Mouse (Mus musculus): ENCODE results near the gene Ccdc73. TPM values are rescaled to one million over a fixed set of nuclear protein-coding genes. Genes with fewer than 3 reads are reported as not detected.
"Not testable (repeated sequence)": the region's sequence is repeated elsewhere in the genome, so short reads cannot be mapped to it uniquely, and the experiment has no call there.

The Ccdc73 gene
- 0.66 and 1.1 TPM in 2 replicates for polyA plus RNA-seq (2012; rRNA removed)

GRCm38 (mm10) chr2:104867282-104867855 lies at the start of gene Ccdc73:
Ccdc73 (plus strand) TSS chr2:104867805.
- Histone ChIP-seq H3K4me3 (ENCODE audit: extremely low read depth, insufficient read depth, insufficient read length) (no peak within 1 kb of the TSS), H3K4me1 (ENCODE audit: control insufficient read depth, insufficient read depth, insufficient read length) (no peaks in the 10 kb centered on the region), H3K27me3 (ENCODE audit: control insufficient read depth, insufficient read depth, low read length) (no peaks in the 10 kb centered on the region), H3K27ac (ENCODE audit: insufficient read depth, low read length) (no peak within 1 kb of the TSS), H3K36me3 (ENCODE audit: control insufficient read depth, insufficient read depth, low read length) (no peaks in the 10 kb centered on the region)
- TF ChIP-seq CTCF (IDR thresholded peaks at IDR 0.05; ENCODE audit: extremely low read depth, insufficient read depth, insufficient read length, insufficient replicate concordance): no peak
- no peak for TF ChIP-seq POLR2A (IDR thresholded peaks at IDR 0.05; ENCODE audit: low read depth, low read length)
- 92% methylated on average over 13 of the region's 13 CpGs for WGBS
- DNase-seq (ENCODE audit: low read depth in 1 of 2, low spot score in 2 of 2): no peak

- H3K36me3 ChIP-seq (ENCODE audit: control insufficient read depth, insufficient read depth, low read length); H3K4me1 ChIP-seq (ENCODE audit: control insufficient read depth, insufficient read depth, insufficient read length); H3K27me3 ChIP-seq (ENCODE audit: control insufficient read depth, insufficient read depth, low read length); DNase-seq (ENCODE audit: low read depth in 1 of 2, low spot score in 2 of 2); H3K27ac ChIP-seq (ENCODE audit: insufficient read depth, low read length); H3K4me3 ChIP-seq (ENCODE audit: extremely low read depth, insufficient read depth, insufficient read length): not testable (repeated sequence)
- WGBS: 90% methylated on average over 3 of the region's 3 CpGs
Observed at GRCm38 (mm10) chr2:104818763-104819162, 48.8 kb upstream of the Ccdc73 start.

GRCm38 (mm10) chr2:104826191-104826590 lies 41.4 kb upstream of the Ccdc73 start:
- DNase-seq (ENCODE audit: low read depth in 1 of 2, low spot score in 2 of 2): no peak
- no peaks in the 10 kb centered on the region for H3K27me3 ChIP-seq (ENCODE audit: control insufficient read depth, insufficient read depth, low read length)
- no peak overlapping the region for H3K27ac ChIP-seq (ENCODE audit: insufficient read depth, low read length)
- H3K4me3 ChIP-seq (ENCODE audit: extremely low read depth, insufficient read depth, insufficient read length): no peak overlapping the region
- WGBS: 89% methylated on average over 4 of the region's 4 CpGs
- TF ChIP-seq POLR2A (IDR thresholded peaks at IDR 0.05; ENCODE audit: low read depth, low read length) (no peak), CTCF (IDR thresholded peaks at IDR 0.05; ENCODE audit: extremely low read depth, insufficient read depth, insufficient read length, insufficient replicate concordance) (no peak)
- no peaks in the 10 kb centered on the region for H3K36me3 ChIP-seq (ENCODE audit: control insufficient read depth, insufficient read depth, low read length)
- H3K4me1 ChIP-seq (ENCODE audit: control insufficient read depth, insufficient read depth, insufficient read length): no peaks in the 10 kb centered on the region

- H3K36me3 ChIP-seq (ENCODE audit: control insufficient read depth, insufficient read depth, low read length): no peaks in the 10 kb centered on the region
- TF ChIP-seq CTCF (IDR thresholded peaks at IDR 0.05; ENCODE audit: extremely low read depth, insufficient read depth, insufficient read length, insufficient replicate concordance): no peak
- TF ChIP-seq POLR2A (IDR thresholded peaks at IDR 0.05; ENCODE audit: low read depth, low read length): no peak
- no peak for DNase-seq (ENCODE audit: low read depth in 1 of 2, low spot score in 2 of 2)
- H3K27ac ChIP-seq (ENCODE audit: insufficient read depth, low read length): no peak overlapping the region
- WGBS: 95% methylated on average over 2 of the region's 2 CpGs
- H3K4me3 ChIP-seq (ENCODE audit: extremely low read depth, insufficient read depth, insufficient read length): no peak overlapping the region
- H3K4me1 ChIP-seq (ENCODE audit: control insufficient read depth, insufficient read depth, insufficient read length): no peaks in the 10 kb centered on the region
- H3K27me3 ChIP-seq (ENCODE audit: control insufficient read depth, insufficient read depth, low read length): no peaks in the 10 kb centered on the region
Observed at GRCm38 (mm10) chr2:104832486-104832885, 35.1 kb upstream of the Ccdc73 start.

- DNase-seq (ENCODE audit: low read depth in 1 of 2, low spot score in 2 of 2): no peak
- H3K36me3 ChIP-seq (ENCODE audit: control insufficient read depth, insufficient read depth, low read length): no peaks in the 10 kb centered on the region
- H3K27me3 ChIP-seq (ENCODE audit: control insufficient read depth, insufficient read depth, low read length): no peaks in the 10 kb centered on the region
- H3K4me3 ChIP-seq (ENCODE audit: extremely low read depth, insufficient read depth, insufficient read length): no peak overlapping the region
- H3K27ac ChIP-seq (ENCODE audit: insufficient read depth, low read length): no peak overlapping the region
- no peaks in the 10 kb centered on the region for H3K4me1 ChIP-seq (ENCODE audit: control insufficient read depth, insufficient read depth, insufficient read length)
- no peak for TF ChIP-seq CTCF (IDR thresholded peaks at IDR 0.05; ENCODE audit: extremely low read depth, insufficient read depth, insufficient read length, insufficient replicate concordance)
- no peak for TF ChIP-seq POLR2A (IDR thresholded peaks at IDR 0.05; ENCODE audit: low read depth, low read length)
Observed at GRCm38 (mm10) chr2:104840974-104841373, 26.6 kb upstream of the Ccdc73 start.

GRCm38 (mm10) chr2:104841736-104842135 lies 25.9 kb upstream of the Ccdc73 start:
- Histone ChIP-seq H3K36me3 (ENCODE audit: control insufficient read depth, insufficient read depth, low read length) (no peaks in the 10 kb centered on the region), H3K4me1 (ENCODE audit: control insufficient read depth, insufficient read depth, insufficient read length) (no peaks in the 10 kb centered on the region), H3K27ac (ENCODE audit: insufficient read depth, low read length) (no peak overlapping the region), H3K4me3 (ENCODE audit: extremely low read depth, insufficient read depth, insufficient read length) (no peak overlapping the region), H3K27me3 (ENCODE audit: control insufficient read depth, insufficient read depth, low read length) (no peaks in the 10 kb centered on the region)
- no peak for DNase-seq (ENCODE audit: low read depth in 1 of 2, low spot score in 2 of 2)
- TF ChIP-seq POLR2A (IDR thresholded peaks at IDR 0.05; ENCODE audit: low read depth, low read length): no peak
- no peak for TF ChIP-seq CTCF (IDR thresholded peaks at IDR 0.05; ENCODE audit: extremely low read depth, insufficient read depth, insufficient read length, insufficient replicate concordance)
- 92% methylated on average over 7 of the region's 7 CpGs for WGBS

DNA sequence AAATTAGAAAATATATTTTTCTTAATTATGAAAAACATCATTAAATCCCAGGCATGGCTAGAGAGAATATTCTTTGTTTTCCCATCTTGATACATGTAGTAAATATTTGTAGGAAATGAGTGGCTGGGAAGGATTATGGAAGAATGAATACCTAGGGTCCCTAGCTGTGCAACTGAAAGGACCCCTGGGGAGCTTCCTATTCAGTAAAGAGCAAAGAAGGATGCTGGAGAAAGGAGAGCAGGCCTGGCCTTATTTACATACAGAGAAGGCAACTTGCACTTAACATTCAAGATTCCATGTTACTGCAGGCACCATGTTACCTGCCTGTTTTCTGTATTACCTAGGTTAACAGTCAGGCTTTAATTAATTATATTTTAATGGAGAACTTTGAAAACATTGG lies 25.0 kb upstream of the Ccdc73 start:
- TF ChIP-seq POLR2A (IDR thresholded peaks at IDR 0.05; ENCODE audit: low read depth, low read length) (no peak), CTCF (IDR thresholded peaks at IDR 0.05; ENCODE audit: extremely low read depth, insufficient read depth, insufficient read length, insufficient replicate concordance) (no peak)
- Histone ChIP-seq H3K27ac (ENCODE audit: insufficient read depth, low read length) (no peak overlapping the region), H3K36me3 (ENCODE audit: control insufficient read depth, insufficient read depth, low read length) (no peaks in the 10 kb centered on the region), H3K4me3 (ENCODE audit: extremely low read depth, insufficient read depth, insufficient read length) (no peak overlapping the region), H3K27me3 (ENCODE audit: control insufficient read depth, insufficient read depth, low read length) (no peaks in the 10 kb centered on the region), H3K4me1 (ENCODE audit: control insufficient read depth, insufficient read depth, insufficient read length) (no peaks in the 10 kb centered on the region)
- no peak for DNase-seq (ENCODE audit: low read depth in 1 of 2, low spot score in 2 of 2)

Measured in spleen, adult 2 months (tissue).